Comparison of ENCODE assay signal across 9 mouse cellular contexts in genomic region chr9:104444906-104445305, GRCm38 (mm10).
DNase-seq lines count a peak whose midpoint lies in the region; ATAC-seq and TF ChIP-seq lines count a peak whose summit lies in the region.
"Had no signal": no experiment of that assay in that cellular context is flagged by ENCODE, and none has a peak within 500 bp of the region (broad histone marks: within the 10 kb centered on the region; RNA-seq: fewer than 3 reads in every experiment).

No protein-coding gene starts in this region.

- H3K4me3 ChIP-seq in hindbrain, embryonic 10.5 days, result no peak overlapping the region
- H3K4me3 ChIP-seq in hindbrain, embryonic 13.5 days, result no peak overlapping the region
- no peak overlapping the region for H3K4me3 ChIP-seq in lung, adult 2 months (replicated peaks; ENCODE audit: extremely low read depth, low read depth, low read length)
- H3K4me3 ChIP-seq: megakaryocyte, embryonic 14.5 days had no signal

- no peaks in the 10 kb centered on the region for H3K9me3 ChIP-seq in hindbrain, embryonic 10.5 days
- H3K9me3 ChIP-seq in hindbrain, embryonic 13.5 days, result 0 out of 2 replicates have a peak, but pooled peaks cover 7% of the 10 kb centered on the region
- H3K9me3 ChIP-seq: megakaryocyte, embryonic 14.5 days had no signal

- no peaks in the 10 kb centered on the region for H3K4me1 ChIP-seq in hindbrain, embryonic 10.5 days (replicated peaks)
- no peaks in the 10 kb centered on the region for H3K4me1 ChIP-seq in hindbrain, embryonic 13.5 days (replicated peaks)
- peaks cover 7% of the 10 kb centered on the region; the same call in 1 of the 2 replicates for H3K4me1 ChIP-seq in lung, adult 2 months (ENCODE audit: control insufficient read depth, insufficient read depth, low read length)
- H3K4me1 ChIP-seq: megakaryocyte, embryonic 14.5 days had no signal

- H3K27me3 ChIP-seq in hindbrain, embryonic 10.5 days (ENCODE audit: insufficient read depth, poor library complexity, severe bottlenecking), result no peaks in the 10 kb centered on the region
- no peaks in the 10 kb centered on the region for H3K27me3 ChIP-seq in hindbrain, embryonic 13.5 days
- H3K27me3 ChIP-seq: megakaryocyte, embryonic 14.5 days had no signal

- no peak overlapping the region for H3K4me2 ChIP-seq in hindbrain, embryonic 13.5 days

- DNase-seq in hindbrain, embryonic 10.5 days (ENCODE audit: low spot score), result peak; percentile 41
- DNase-seq in T-cell, adult 2 months (ENCODE audit: low spot score), result peak; percentile 17
- peak; percentile 1 for DNase-seq in cerebellum, adult 9-11 months
- peak; percentile 7 to 65 for DNase-seq in kidney, postnatal 36 days
- DNase-seq in lung, adult 2 months, result peak; percentile 44
- DNase-seq in right cerebral cortex, postnatal 36 days (ENCODE audit: low spot score in 2 of 2), result peak; percentile 13 to 14
- no peak for DNase-seq in c-Kit-positive CD71-positive TER-119-positive erythroid progenitor cells, embryonic 14.5 days (ENCODE audit: low spot score)

- H3K36me3 ChIP-seq in hindbrain, embryonic 10.5 days, result no peaks in the 10 kb centered on the region
- H3K36me3 ChIP-seq in hindbrain, embryonic 13.5 days, result no peaks in the 10 kb centered on the region

- TF ChIP-seq CTCF in lung, adult 2 months (IDR thresholded peaks at IDR 0.05; ENCODE audit: insufficient read depth, low read length), result peak; percentile 76

- no peak for ATAC-seq in hindbrain, embryonic 13.5 days (ENCODE audit: low FRiP score)

- WGBS in hindbrain, embryonic 10.5 days, result 59% methylated on average over 5 of the region's 5 CpGs
- 58% methylated on average over 5 of the region's 5 CpGs for WGBS in hindbrain, embryonic 13.5 days
- WGBS in lung, adult 2 months, result 46% methylated on average over 5 of the region's 5 CpGs

- H3K27ac ChIP-seq in hindbrain, embryonic 10.5 days, result no peak overlapping the region
- no peak overlapping the region for H3K27ac ChIP-seq in hindbrain, embryonic 13.5 days

- no peak for TF ChIP-seq POLR2A in lung, adult 2 months (IDR thresholded peaks at IDR 0.05; ENCODE audit: borderline replicate concordance, extremely low read depth, low read depth, low read length)

- H3K9ac ChIP-seq in hindbrain, embryonic 13.5 days, result no peak overlapping the region
